Mouse (Mus musculus): ENCODE data around the gene Slc22a26. TPM values are rescaled to one million over a fixed set of nuclear protein-coding genes. Genes with fewer than 3 reads are reported as not detected.
"Not testable (repeated sequence)": the region's sequence is repeated elsewhere in the genome, so short reads cannot be mapped to it uniquely, and the experiment has no call there.

Gene Slc22a26
- not detected in 2 replicates for polyA plus RNA-seq (2014; fragmentation: Nextera tagmentation; extraction: Ambion mirVana)

DNA sequence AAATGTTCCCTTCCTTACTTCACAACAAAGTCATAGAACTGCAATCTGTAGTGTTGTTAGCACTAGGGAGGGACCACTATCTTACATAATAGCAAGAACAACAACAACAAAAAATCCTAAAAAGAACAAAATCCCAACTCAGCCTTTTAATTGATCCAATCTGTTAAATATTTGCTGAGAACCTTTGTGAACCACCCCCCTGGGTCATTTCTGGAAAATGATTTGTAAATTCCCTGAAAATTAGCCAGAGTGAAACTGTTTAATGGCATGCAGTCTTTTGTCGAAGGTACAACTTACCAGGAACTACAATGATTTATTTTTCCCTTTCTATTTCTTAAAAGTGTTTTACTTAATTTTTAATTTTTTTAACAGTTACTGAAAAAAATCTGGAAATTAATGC is at the start of gene Slc22a26:
Slc22a26 (minus strand) TSS at position 97 of the 400 bp plus-strand sequence.
- Histone ChIP-seq H3K4me2 (ENCODE audit: low read depth) (no peak within 1 kb of the TSS), H3K27ac (ENCODE audit: low read depth, low read length) (no peak within 1 kb of the TSS), H3K9ac (ENCODE audit: low read length) (no peak within 1 kb of the TSS), H3K4me3 (ENCODE audit: low read depth, low read length) (no peak within 1 kb of the TSS), H3K36me3 (ENCODE audit: control insufficient read depth, insufficient read depth, low read length) (no peaks in the 10 kb centered on the region), H3K4me1 (ENCODE audit: control insufficient read depth, insufficient read depth, low read length) (no peaks in the 10 kb centered on the region), H3K27me3 (ENCODE audit: control insufficient read depth, insufficient read depth, low read length) (no peaks in the 10 kb centered on the region), H3K9me3 (ENCODE audit: control insufficient read depth, low read length) (0 out of 2 replicates have a peak, but pooled peaks cover 3% of the 10 kb centered on the region)
- no peak for ATAC-seq (ENCODE audit: insufficient read depth, low FRiP score, low TSS enrichment)
- WGBS = 81% methylated on average over 1 of the region's 1 CpGs
- no peak for DNase-seq (ENCODE audit: low spot score)

DNA sequence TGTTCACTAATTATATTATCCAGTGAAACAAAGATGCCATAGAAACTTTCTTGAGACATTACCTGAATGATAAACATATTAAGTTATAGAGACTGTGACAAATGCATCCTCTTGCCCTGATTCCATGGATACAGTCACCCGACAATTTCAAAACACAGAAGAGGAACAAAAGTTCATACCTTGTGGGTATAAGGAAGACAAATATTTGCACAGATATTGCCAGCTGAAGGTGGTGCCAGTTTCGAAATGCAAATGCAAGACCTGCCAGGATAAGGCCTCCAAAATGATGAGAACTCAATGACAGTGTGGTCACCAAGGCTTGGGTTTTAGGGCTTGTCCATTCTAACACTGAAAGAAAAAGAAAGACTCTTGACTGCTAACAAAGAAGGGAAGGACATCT is 27.4 kb upstream of the Slc22a26 start:
- 71% methylated on average over 2 of the region's 2 CpGs for WGBS
- H3K9ac ChIP-seq (ENCODE audit: low read length) = no peak overlapping the region
- H3K4me3 ChIP-seq (ENCODE audit: low read depth, low read length) = no peak overlapping the region
- H3K9me3 ChIP-seq (ENCODE audit: control insufficient read depth, low read length) = 0 out of 2 replicates have a peak, but pooled peaks cover 8% of the 10 kb centered on the region
- H3K4me2 ChIP-seq (ENCODE audit: low read depth) = no peak overlapping the region
- H3K27me3 ChIP-seq (ENCODE audit: control insufficient read depth, insufficient read depth, low read length) = no peaks in the 10 kb centered on the region
- no peak overlapping the region for H3K27ac ChIP-seq (ENCODE audit: low read depth, low read length)
- H3K4me1 ChIP-seq (ENCODE audit: control insufficient read depth, insufficient read depth, low read length) = no peaks in the 10 kb centered on the region
- ATAC-seq (ENCODE audit: insufficient read depth, low FRiP score, low TSS enrichment) (no peak), DNase-seq (ENCODE audit: low spot score) (no peak)
- no peaks in the 10 kb centered on the region for H3K36me3 ChIP-seq (ENCODE audit: control insufficient read depth, insufficient read depth, low read length)

- Histone ChIP-seq H3K4me1 (ENCODE audit: control insufficient read depth, insufficient read depth, low read length) (no peaks in the 10 kb centered on the region), H3K27me3 (ENCODE audit: control insufficient read depth, insufficient read depth, low read length) (no peaks in the 10 kb centered on the region), H3K9me3 (ENCODE audit: control insufficient read depth, low read length) (no peaks in the 10 kb centered on the region), H3K27ac (ENCODE audit: low read depth, low read length) (no peak overlapping the region), H3K36me3 (ENCODE audit: control insufficient read depth, insufficient read depth, low read length) (no peaks in the 10 kb centered on the region), H3K9ac (ENCODE audit: low read length) (no peak overlapping the region), H3K4me3 (ENCODE audit: low read depth, low read length) (no peak overlapping the region), H3K4me2 (ENCODE audit: low read depth) (no peak overlapping the region)
- WGBS = 94% methylated on average over 1 of the region's 1 CpGs
- no peak for ATAC-seq (ENCODE audit: insufficient read depth, low FRiP score, low TSS enrichment)
- DNase-seq (ENCODE audit: low spot score) = no peak
These were observed 11.9 kb downstream of the Slc22a26 start for GRCm38 (mm10) chr19:7790571-7790970.

- Histone ChIP-seq H3K9ac (ENCODE audit: low read length) (no peak overlapping the region), H3K27ac (ENCODE audit: low read depth, low read length) (no peak overlapping the region), H3K4me3 (ENCODE audit: low read depth, low read length) (no peak overlapping the region), H3K27me3 (ENCODE audit: control insufficient read depth, insufficient read depth, low read length) (no peaks in the 10 kb centered on the region), H3K36me3 (ENCODE audit: control insufficient read depth, insufficient read depth, low read length) (no peaks in the 10 kb centered on the region), H3K9me3 (ENCODE audit: control insufficient read depth, low read length) (no peaks in the 10 kb centered on the region), H3K4me1 (ENCODE audit: control insufficient read depth, insufficient read depth, low read length) (no peaks in the 10 kb centered on the region), H3K4me2 (ENCODE audit: low read depth) (no peak overlapping the region)
- no peak for ATAC-seq (ENCODE audit: insufficient read depth, low FRiP score, low TSS enrichment)
- 79% methylated on average over 4 of the region's 4 CpGs for WGBS
- no peak for DNase-seq (ENCODE audit: low spot score)
These were observed 27.2 kb downstream of the Slc22a26 start for GRCm38 (mm10) chr19:7775306-7775705.

DNA sequence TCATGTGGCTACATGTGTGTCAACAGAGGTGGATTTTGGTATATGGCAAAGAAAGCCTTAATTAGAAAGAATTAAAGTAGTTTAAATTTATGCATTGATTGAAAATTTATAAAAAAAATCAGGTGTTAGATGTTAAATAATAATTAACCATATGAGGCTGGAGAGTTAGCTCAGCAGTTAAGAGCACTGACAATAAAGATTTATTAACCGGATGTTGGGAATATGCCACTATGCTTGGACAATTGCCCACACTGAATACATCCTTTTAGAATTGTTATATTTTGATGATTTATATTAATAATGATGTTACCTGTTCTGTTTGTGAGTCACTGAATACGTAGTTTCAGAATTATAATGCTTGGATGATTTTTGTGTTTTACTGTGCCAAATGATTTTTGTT is 36.3 kb downstream of the Slc22a26 start:
- Histone ChIP-seq H3K4me2 (ENCODE audit: low read depth) (no peak overlapping the region), H3K27me3 (ENCODE audit: control insufficient read depth, insufficient read depth, low read length) (no peaks in the 10 kb centered on the region), H3K36me3 (ENCODE audit: control insufficient read depth, insufficient read depth, low read length) (no peaks in the 10 kb centered on the region), H3K4me1 (ENCODE audit: control insufficient read depth, insufficient read depth, low read length) (no peaks in the 10 kb centered on the region), H3K9ac (ENCODE audit: low read length) (no peak overlapping the region), H3K4me3 (ENCODE audit: low read depth, low read length) (no peak overlapping the region), H3K9me3 (ENCODE audit: control insufficient read depth, low read length) (no peaks in the 10 kb centered on the region), H3K27ac (ENCODE audit: low read depth, low read length) (no peak overlapping the region)
- 84% methylated on average over 2 of the region's 2 CpGs for WGBS
- DNase-seq (ENCODE audit: low spot score) (no peak), ATAC-seq (ENCODE audit: insufficient read depth, low FRiP score, low TSS enrichment) (no peak)

GRCm38 (mm10) chr19:7765599-7765998 is 36.9 kb downstream of the Slc22a26 start:
- DNase-seq (ENCODE audit: low spot score) (no peak), ATAC-seq (ENCODE audit: insufficient read depth, low FRiP score, low TSS enrichment) (no peak)
- H3K4me2 ChIP-seq (ENCODE audit: low read depth) = no peak overlapping the region
- no peaks in the 10 kb centered on the region for H3K36me3 ChIP-seq (ENCODE audit: control insufficient read depth, insufficient read depth, low read length)
- H3K9me3 ChIP-seq (ENCODE audit: control insufficient read depth, low read length) = no peaks in the 10 kb centered on the region
- 91% methylated on average over 3 of the region's 3 CpGs for WGBS
- H3K9ac ChIP-seq (ENCODE audit: low read length) = no peak overlapping the region
- H3K27me3 ChIP-seq (ENCODE audit: control insufficient read depth, insufficient read depth, low read length) = no peaks in the 10 kb centered on the region
- no peaks in the 10 kb centered on the region for H3K4me1 ChIP-seq (ENCODE audit: control insufficient read depth, insufficient read depth, low read length)
- no peak overlapping the region for H3K27ac ChIP-seq (ENCODE audit: low read depth, low read length)
- no peak overlapping the region for H3K4me3 ChIP-seq (ENCODE audit: low read depth, low read length)

DNA sequence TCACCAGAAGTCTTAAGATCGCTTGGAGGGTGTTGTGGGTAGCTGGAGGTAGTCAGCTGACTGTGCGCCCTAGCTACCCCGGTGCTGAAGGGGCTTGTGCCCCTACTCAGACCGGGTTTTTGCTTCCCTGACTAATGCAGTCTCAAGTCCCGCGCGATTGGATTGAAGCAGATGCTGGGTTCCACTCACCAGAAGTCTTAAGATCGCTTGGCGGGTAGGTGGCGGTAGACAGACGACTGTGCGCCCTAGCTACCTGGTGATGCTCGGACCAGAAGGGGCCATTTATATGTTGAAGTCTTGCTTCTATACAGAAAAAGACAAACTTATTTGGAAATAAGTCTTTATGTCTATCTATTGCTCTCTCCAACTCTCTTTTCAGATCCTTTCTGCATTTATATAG is 49.1 kb downstream of the Slc22a26 start:
- H3K27me3 ChIP-seq (ENCODE audit: control insufficient read depth, insufficient read depth, low read length); H3K27ac ChIP-seq (ENCODE audit: low read depth, low read length); H3K9ac ChIP-seq (ENCODE audit: low read length); H3K4me1 ChIP-seq (ENCODE audit: control insufficient read depth, insufficient read depth, low read length); H3K4me3 ChIP-seq (ENCODE audit: low read depth, low read length); H3K36me3 ChIP-seq (ENCODE audit: control insufficient read depth, insufficient read depth, low read length); DNase-seq (ENCODE audit: low spot score); H3K9me3 ChIP-seq (ENCODE audit: control insufficient read depth, low read length); H3K4me2 ChIP-seq (ENCODE audit: low read depth); ATAC-seq (ENCODE audit: insufficient read depth, low FRiP score, low TSS enrichment): not testable (repeated sequence)
- WGBS = 70% methylated on average over 13 of the region's 13 CpGs

Other genes with a start within 250 kb of the Slc22a26 start
- gene Pla2g16, start 245.2 kb downstream of the Slc22a26 start, polyA plus RNA-seq (2014; fragmentation: Nextera tagmentation; extraction: Ambion mirVana) = 3.4 and 5.0 TPM in 2 replicates
- not detected in 2 replicates for gene Lgals12, start 195.5 kb downstream of the Slc22a26 start, polyA plus RNA-seq (2014; fragmentation: Nextera tagmentation; extraction: Ambion mirVana)
- not detected in 2 replicates for gene Hrasls5, start 190.1 kb downstream of the Slc22a26 start, polyA plus RNA-seq (2014; fragmentation: Nextera tagmentation; extraction: Ambion mirVana)
- gene Slc22a19, start 91.4 kb downstream of the Slc22a26 start, polyA plus RNA-seq (2014; fragmentation: Nextera tagmentation; extraction: Ambion mirVana) = not detected in 2 replicates
- gene Slc22a27, start 163.4 kb upstream of the Slc22a26 start, polyA plus RNA-seq (2014; fragmentation: Nextera tagmentation; extraction: Ambion mirVana) = not detected in 2 replicates

Data from neural tube, embryonic 11.5 days (tissue).